Mouse (Mus musculus) brain, embryonic 14.5 days (tissue): ENCODE results near the gene Pde4dip.

Experiments
- CTCF ChIP-seq: fragments of 200-500 bp; IDR thresholded peaks from 2 replicates; pipeline ENCODE4 v1.5.1; 2012; ENCODE audit warnings: inconsistent platforms, mild to moderate bottlenecking, moderate library complexity, borderline replicate concordance; ENCODE audit not compliant: insufficient read depth, insufficient read length; ENCODE audit errors: extremely low read depth
- POLR2A ChIP-seq: fragments of 200-500 bp; IDR thresholded peaks from 2 replicates; pipeline ENCODE4 v1.6.1; 2012; ENCODE audit warnings: mild to moderate bottlenecking, inconsistent platforms, borderline replicate concordance; ENCODE audit not compliant: poor library complexity, insufficient read depth, insufficient read length, severe bottlenecking; ENCODE audit errors: extremely low read depth

DNA sequence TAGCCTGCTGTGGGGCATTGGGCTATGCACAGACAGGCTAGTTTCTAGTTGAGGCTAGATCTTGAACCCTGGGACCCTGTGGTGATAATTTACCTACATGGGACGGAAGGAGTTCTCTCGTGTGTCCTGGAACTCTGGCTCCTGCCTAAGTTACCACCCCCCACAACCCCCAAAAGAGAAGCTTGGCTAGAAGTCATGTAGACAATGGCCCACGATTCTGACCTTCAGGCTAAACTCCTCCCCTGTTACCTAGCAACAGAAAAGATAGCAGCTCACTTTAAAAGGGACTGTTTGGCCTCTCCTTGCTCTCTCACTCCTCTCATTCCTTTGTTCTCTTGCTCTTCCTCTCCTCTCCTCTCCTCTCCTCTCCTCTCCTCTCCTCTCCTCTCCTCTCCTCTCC lies 69.5 kb downstream of the Pde4dip start:
- TF ChIP-seq CTCF (no peak), POLR2A (no peak)
